Mouse (Mus musculus) lung, embryonic 15.5 days (tissue): ENCODE results near the gene Mybpc2. TPM values are rescaled to one million over a fixed set of nuclear protein-coding genes. Genes with fewer than 3 reads are reported as not detected.

Experiments
- microRNA-seq: library from miRNA; unstranded; fragments of <30 nt; microRNA quantifications from one replicate; pipeline ENCODE4, GENCODE M21; 2016
- polyA plus RNA-seq: library from polyadenylated mRNA; unstranded; fragments of >200 nt; fragmentation: Nextera tagmentation; extraction: Ambion mirVana; gene quantifications from 2 replicates; pipeline ENCODE4 v1.2.1, GENCODE M21; 2015

The Mybpc2 gene
- polyA plus RNA-seq, 1 experiment from 2014 or later: 0.45 TPM

Small RNA genes lying within 50 kb of the gene (microRNA-seq; reads per million reads assigned to microRNA genes)
- gene Mir7052 (0.93 reads per million), gene Mir7053 (not detected)

Other genes starting within 250 kb of the Mybpc2 start
- gene Clec11a, start 217.8 kb downstream of the Mybpc2 start, polyA plus RNA-seq: 2.5 and 2.6 TPM in 2 replicates
- gene Shank1, start 214.4 kb downstream of the Mybpc2 start, polyA plus RNA-seq: 0.96 and 1.1 TPM in 2 replicates
- gene Syt3, start 140.6 kb downstream of the Mybpc2 start, polyA plus RNA-seq: 2.1 and 2.3 TPM in 2 replicates
- gene 1700008O03Rik, start 138.8 kb downstream of the Mybpc2 start, polyA plus RNA-seq: 1.1 and 1.4 TPM in 2 replicates
- gene Lrrc4b, start 95.6 kb downstream of the Mybpc2 start, polyA plus RNA-seq: 0.88 and 0.98 TPM in 2 replicates
- gene Aspdh, start 59.3 kb downstream of the Mybpc2 start, polyA plus RNA-seq: 0.62 and 0.88 TPM in 2 replicates
- 109 and 111 TPM in 2 replicates for gene Josd2, start 56.7 kb downstream of the Mybpc2 start, polyA plus RNA-seq
- 107 and 108 TPM in 2 replicates for gene Emc10, start 28.1 kb downstream of the Mybpc2 start, polyA plus RNA-seq
- 9.1 and 11.1 TPM in 2 replicates for gene Fam71e1, start 28.1 kb downstream of the Mybpc2 start, polyA plus RNA-seq
- gene Spib, start 7.4 kb upstream of the Mybpc2 start, polyA plus RNA-seq: 0.77 and 2.0 TPM in 2 replicates
- 108 and 112 TPM in 2 replicates for gene Pold1, start 24.2 kb upstream of the Mybpc2 start, polyA plus RNA-seq
- gene Nr1h2, start 29.3 kb upstream of the Mybpc2 start, polyA plus RNA-seq: 68.4 and 75.3 TPM in 2 replicates
- gene Napsa, start 47.7 kb upstream of the Mybpc2 start, polyA plus RNA-seq: 30.9 and 42.2 TPM in 2 replicates
- gene Kcnc3, start 66.0 kb upstream of the Mybpc2 start, polyA plus RNA-seq: 1.5 and 2.1 TPM in 2 replicates
- gene Myh14, start 146.2 kb upstream of the Mybpc2 start, polyA plus RNA-seq: 44.1 and 47.8 TPM in 2 replicates
- gene Izumo2, start 184.1 kb upstream of the Mybpc2 start, polyA plus RNA-seq: not detected in 2 replicates
- 40.6 and 46.1 TPM in 2 replicates for gene Vrk3, start 223.8 kb upstream of the Mybpc2 start, polyA plus RNA-seq
- gene Zfp473, start 226.4 kb upstream of the Mybpc2 start, polyA plus RNA-seq: 2.1 and 2.2 TPM in 2 replicates